Mouse (Mus musculus): ENCODE results near the gene Zfhx3.
A peak's percentile ranks its signal among the peaks of the same experiment; 100 is the strongest.

Gene Zfhx3

DNA sequence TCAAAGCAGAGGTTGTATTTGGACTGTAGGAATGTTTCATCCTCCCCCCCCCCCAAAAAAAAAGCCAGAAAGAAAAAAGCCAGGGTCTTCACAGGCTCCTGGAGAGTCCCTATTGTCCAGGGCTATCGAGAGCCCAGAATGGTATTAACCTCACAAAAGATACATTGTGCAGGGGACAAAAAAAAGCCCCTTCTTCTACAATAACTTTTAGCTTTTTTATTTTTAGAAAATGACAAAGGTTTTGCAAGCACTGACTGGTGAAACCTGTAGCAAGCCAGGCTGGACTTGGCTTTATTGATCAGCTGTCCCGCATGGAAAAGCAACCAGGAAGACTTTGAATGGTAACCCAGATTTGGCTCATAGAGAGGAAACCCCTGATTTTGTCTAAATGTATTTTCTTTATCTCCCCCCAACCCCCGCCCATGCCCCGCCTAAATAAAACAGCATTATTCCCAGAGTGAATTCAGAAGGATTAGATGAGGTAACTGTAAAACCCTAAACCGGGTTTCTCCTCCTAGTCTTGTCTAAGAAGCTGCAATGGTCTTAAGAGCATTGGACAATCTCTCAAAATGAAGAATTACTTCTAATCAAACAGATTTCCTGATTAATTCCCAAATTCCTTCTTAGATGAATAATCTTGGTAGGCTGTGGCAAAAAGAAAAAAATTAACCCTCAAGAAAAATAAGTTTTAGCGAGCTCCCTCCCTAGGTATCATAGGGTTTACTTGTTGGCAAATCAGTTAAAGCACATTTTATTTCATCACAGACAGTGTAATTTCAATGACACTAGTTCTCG lies 759.1 kb downstream of the Zfhx3 start:
- no peak for DNase-seq (ENCODE audit: low spot score in 2 of 2)

DNA sequence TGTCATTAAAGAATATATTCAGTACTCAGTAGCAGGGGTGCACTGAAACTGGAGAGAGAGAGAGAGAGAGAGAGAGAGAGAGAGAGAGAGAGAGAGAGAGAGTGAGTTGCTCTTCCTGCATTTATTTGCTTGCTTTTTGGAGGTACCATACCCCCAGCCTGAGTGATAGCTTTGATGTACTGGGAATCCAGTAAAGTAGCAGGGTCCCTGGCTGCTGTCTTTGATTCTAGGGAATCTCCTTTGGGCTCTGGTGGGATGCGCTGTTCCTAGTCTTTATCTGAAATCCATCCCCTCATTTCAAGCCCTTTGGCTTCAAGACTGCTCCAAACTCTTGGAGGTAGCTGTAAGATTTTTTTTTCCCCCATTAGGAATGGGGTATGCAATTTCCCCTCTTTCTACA lies 759.8 kb downstream of the Zfhx3 start:
- DNase-seq (ENCODE audit: low spot score in 2 of 2), result no peak

- DNase-seq (ENCODE audit: low spot score in 2 of 2), result no peak
These were observed 763.3 kb downstream of the Zfhx3 start for GRCm38 (mm10) chr8:108705751-108706150.

DNA sequence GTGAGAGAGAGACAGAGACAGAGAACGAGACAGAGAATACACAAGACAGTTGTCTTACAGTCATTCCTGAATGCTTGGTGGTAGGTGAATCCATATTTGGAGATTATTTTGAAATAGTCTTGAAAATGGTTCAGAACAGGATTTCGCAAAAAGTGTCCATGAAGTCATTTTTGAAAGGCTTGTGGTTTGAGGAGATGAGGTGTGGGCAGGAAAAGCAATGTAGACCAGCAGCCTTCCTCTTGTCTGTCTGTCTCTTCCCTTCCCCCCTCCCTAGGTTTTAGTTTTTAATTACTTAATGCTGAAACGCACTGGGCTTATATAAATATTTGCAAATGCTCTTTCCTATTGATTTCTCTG lies 764.0 kb downstream of the Zfhx3 start:
- DNase-seq (ENCODE audit: low spot score in 2 of 2), result no peak

DNA sequence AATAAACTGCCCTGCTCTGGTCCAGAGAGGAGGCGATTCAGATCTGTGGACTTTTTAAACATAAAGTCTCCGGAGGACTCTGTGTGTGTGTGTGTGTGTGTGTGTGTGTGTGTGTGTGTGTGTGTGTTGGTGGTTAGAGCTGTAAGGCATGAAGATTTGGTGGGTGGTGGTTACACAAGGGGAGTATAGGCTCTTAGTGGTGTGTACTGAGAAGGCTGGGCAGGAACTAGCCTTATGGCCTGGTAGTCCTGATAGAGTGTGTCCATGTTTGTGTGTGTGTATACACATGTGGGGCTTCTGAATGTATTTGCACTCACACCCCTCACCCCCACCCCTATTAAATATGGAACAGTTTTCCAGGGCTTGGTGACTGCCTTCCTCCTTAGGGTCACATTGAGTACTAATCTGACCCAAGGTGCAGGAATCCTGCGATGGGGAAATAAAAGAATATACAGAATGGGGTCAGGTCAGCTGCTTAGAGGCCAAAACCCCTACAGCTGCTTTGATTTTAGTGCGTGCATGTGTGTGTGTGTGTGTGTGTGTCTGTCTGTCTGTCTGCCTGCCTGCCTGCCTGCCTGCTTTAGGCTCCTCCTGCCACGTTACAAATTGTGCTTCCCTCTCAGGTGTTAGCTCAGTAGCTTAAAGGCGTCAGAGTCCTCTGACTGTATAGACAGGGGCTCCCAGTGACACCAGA lies 764.6 kb downstream of the Zfhx3 start:
- no peak for DNase-seq (ENCODE audit: low spot score in 2 of 2)

- DNase-seq (ENCODE audit: low spot score in 2 of 2), result no peak
These were observed 765.3 kb downstream of the Zfhx3 start for GRCm38 (mm10) chr8:108707576-108708281.

- DNase-seq (ENCODE audit: low spot score in 2 of 2), result no peak
These were observed 766.5 kb downstream of the Zfhx3 start for GRCm38 (mm10) chr8:108708833-108709387.

DNA sequence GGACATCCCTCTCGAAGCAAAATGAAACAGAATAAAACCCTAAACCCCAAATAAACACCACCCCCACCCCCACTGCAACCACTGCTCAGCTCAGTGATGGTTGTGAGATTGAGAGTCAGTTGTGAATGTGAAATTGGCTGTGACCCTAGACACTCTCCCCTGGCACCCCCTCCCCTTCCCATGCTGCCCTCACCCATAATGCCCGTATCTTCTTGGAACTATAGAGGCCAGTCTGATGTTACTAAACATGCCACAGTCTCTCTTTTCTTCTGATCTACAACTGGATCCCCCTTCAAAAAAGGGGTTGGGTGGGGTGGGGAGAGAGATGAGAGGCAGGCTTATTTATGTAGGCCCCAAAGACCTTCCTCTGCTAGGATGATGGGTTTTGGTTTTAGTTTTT lies 767.0 kb downstream of the Zfhx3 start:
- DNase-seq (ENCODE audit: low spot score in 2 of 2), result no peak

DNA sequence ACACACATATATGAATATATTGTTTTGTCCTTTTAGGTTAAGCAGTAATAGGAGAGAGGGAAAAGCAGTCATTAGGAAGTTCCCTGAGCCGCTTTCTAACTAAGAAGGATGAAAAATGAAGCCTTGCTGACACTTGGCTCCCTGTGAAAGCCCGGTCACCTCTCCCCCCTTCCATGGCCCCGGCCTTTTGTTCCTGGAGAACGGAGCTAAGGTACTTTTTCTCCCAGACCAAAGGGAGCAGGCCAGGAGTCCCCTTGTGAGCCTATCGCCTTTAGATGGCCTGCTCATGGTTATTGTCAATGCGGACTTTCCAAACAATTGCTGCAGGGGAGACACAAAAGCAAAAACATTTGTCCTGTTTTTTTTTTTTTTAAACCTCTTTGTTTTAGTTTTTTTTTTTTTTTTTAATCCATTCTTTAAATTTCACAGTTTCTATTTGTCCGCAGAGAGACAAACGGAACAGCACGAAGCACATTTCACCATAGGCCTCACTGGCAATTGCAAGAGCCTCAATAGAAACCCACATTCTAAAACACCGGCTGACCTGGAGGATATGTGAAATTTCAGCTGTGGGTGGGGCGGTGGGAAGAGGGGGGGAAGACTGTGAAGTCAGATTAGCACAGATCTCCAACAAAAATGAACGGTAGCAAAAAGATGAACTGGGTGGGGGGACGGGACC lies 767.6 kb downstream of the Zfhx3 start:
- DNase-seq (ENCODE audit: low spot score in 2 of 2), result no peak

DNA sequence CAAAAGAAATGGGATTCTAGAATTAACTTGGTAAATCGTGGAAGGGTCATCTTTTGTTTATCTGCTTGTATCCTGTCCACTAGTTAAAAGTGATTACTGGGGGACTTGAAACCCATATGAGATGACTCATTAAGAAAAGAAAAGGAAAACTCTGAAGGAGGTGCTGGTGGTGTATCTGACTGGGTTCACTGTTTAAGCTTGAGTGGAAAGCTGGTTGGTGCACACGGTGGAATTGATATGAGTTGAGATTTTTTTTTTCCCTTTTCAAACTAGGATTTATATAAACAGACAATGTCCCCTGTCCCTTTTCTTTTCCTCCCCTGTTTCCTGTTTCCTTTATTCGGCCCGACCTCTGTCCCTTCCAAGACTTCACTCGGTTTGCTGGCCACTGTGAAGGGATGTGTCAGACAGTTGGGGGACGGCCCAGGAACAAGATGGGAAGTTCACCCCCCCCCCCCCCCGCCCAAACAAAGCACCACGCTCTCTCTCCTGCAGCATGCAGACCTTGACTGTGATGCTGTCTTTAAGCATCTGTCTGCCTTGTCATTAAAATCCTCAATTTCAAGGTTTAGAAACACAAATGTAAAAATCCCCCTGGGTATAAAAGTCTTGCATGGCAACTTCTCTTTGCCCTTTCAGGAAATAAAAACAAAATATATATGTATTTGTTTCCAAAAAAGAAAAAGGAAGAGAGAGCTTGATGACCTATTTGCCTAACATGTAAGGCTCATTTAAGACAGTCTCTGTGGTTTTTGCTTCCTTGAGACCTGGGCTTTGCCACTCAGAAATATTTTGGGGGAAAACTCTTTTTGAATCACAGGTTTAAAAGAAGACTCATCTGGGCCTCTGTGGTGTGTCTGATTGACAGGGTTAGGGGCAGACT lies 768.4 kb downstream of the Zfhx3 start:
- DNase-seq (ENCODE audit: low spot score in 2 of 2), result peak in 1 of 2 experiments; percentile 51

DNA sequence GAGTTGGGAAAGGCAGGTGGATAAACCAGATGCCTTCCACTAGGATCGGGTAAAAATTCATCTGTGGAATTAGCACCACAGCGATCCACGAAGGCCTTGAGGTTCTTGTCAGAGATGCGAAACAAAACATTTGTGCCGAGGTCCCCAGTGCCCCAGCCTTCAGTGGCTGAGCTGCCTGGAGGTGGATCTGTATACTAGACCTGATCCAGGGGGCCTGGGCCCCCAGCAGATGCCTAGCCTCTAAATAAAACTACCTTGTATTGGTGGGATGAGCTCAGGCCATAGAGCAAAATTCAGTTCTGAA lies 769.0 kb downstream of the Zfhx3 start:
- DNase-seq (ENCODE audit: low spot score in 2 of 2), result no peak

GRCm38 (mm10) chr8:108712001-108712411 lies 769.6 kb downstream of the Zfhx3 start:
- DNase-seq (ENCODE audit: low spot score in 2 of 2), result no peak

DNA sequence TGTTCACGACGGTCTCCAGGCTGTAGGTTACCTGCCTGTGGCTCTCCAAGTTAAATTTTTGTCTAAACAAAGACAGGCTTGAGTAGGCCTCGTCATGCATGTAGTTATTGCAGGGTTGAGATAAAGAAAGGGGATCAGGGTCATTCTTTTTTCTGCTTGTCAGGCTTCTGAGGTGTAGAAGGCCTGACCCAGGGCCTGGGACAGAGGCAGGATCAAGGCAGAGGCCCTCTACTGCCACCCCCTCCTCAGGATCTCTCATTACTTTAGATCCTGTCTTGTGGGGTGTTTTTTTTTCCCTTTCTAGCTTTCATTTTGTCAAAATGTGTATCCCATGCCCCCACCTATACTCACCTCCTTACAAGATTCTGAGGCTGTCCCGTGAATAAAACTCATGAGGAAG lies 770.2 kb downstream of the Zfhx3 start:
- no peak for DNase-seq (ENCODE audit: low spot score in 2 of 2)

DNA sequence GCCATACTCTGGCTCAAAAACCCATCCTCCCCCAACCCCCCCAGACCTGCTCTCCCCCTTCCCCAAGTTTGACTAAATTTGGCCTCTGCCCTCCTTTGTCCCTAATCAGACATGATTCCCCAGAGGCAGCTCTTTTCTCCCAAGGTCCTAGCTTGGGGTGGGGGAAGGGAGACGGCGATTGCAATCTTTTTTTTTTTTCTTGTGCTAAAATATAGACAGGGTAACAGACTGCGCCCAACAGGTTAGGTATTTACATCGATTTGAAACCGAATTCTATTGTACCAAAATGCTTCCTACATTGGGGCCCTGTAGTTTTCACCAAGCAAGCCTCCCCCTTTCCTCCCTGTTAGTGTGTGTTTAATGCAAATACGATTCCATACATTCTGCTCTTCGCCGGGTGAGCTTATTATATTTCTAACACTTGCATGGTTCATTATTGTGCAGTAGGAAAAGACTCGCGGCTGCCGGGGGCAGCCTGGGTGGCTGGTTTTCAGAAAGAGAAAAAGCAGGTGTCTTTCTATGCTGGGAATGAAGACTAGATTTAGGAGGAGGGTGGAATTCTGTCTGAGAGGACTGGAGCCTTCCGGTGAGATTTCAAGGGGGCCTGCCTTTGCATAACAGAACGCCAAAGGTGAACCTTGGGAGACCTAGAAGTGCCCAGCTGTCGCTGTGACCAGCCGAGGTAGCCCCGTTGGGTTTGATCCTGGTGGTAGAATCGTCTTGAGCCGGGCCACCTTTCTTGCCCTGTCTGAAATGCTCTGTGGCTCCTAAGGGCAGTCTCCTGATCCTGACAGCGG lies 771.1 kb downstream of the Zfhx3 start:
- no peak for DNase-seq (ENCODE audit: low spot score in 2 of 2)

- DNase-seq (ENCODE audit: low spot score in 2 of 2), result peak in 1 of 2 experiments; percentile 56
These were observed 771.7 kb downstream of the Zfhx3 start for GRCm38 (mm10) chr8:108714143-108714635.

DNA sequence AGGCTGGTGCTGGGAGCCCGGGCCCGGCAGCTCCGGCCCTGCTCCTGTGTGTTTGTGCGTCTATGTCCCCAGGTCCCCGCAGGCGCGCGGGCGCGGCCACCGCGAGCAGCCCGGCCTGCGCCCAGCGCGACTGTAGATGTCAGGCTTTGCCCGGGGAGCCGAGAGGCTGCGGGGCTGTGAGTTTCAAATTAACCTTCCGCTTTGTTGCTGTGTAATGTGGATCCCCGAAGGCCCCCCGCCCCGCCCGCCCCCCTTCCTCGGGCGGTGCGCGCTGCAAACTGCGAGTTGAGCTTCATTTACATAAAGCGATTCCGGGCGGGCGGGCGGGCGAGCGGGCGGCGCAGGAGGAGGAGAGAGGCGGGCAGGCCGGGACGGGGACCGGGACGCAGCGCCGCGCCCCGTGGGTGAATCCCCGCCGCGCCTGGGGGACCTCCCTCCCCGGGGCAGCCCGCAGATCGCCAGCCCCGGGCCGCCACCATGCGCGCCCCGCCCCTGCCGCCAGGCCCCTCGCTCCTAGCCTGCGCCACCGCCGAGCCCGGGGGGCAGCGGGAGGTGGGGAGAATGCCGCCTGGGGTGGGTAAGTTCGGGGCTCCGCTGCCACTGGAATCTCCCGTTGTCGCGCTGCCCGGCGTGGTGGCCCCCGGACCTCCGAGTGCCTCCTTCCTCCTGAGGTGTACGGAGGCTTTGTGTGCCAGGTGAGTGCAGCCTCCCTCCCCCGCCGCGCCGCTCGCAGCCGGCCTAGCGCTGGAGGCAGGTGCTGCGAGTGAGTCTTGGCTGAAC lies 772.4 kb downstream of the Zfhx3 start:
- peak; percentile 69 to 77 for DNase-seq (ENCODE audit: low spot score in 2 of 2)

- no peak for DNase-seq (ENCODE audit: low spot score in 2 of 2)
These were observed 773.0 kb downstream of the Zfhx3 start for GRCm38 (mm10) chr8:108715416-108715948.

GRCm38 (mm10) chr8:108716291-108716811 lies 773.9 kb downstream of the Zfhx3 start:
- no peak for DNase-seq (ENCODE audit: low spot score in 2 of 2)

- DNase-seq (ENCODE audit: low spot score in 2 of 2), result no peak
These were observed 775.1 kb downstream of the Zfhx3 start for GRCm38 (mm10) chr8:108717545-108717944.

Data from heart, adult 9 months (tissue).